Mouse (Mus musculus): ENCODE results near the gene B230118H07Rik. TPM values are rescaled to one million over a fixed set of nuclear protein-coding genes. Genes with fewer than 3 reads are reported as not detected.

Gene B230118H07Rik
- total and polyA plus RNA-seq, 3 experiments: 22.4 to 30.6 TPM; not detected in 1

- Histone ChIP-seq H3K36me3 (ENCODE audit: control insufficient read depth in 1 of 2, insufficient read depth in 2 of 2, low read length in 2 of 2) (peaks cover 0 to 11% of the 10 kb centered on the region in 2 experiments; a peak in 2 of 4 replicates), H3K79me2 (ENCODE audit: control insufficient read depth, insufficient read depth, low read length, poor library complexity) (no peaks in the 10 kb centered on the region), H3K4me1 (ENCODE audit: control insufficient read depth in 1 of 2, insufficient read depth in 2 of 2, low read length in 2 of 2) (0 out of 4 replicates have a peak, but pooled peaks cover 0 to 4% of the 10 kb centered on the region in 2 experiments), H3K4me3 (ENCODE audit: control insufficient read depth in 1 of 2, insufficient read depth in 1 of 2, low read depth in 2 of 2, low read length in 2 of 2) (no peak overlapping the region), H3K9ac (ENCODE audit: control insufficient read depth, low read depth, low read length, poor library complexity, severe bottlenecking) (no peak overlapping the region), H3K27ac (ENCODE audit: control insufficient read depth, low read depth, low read length) (no peak overlapping the region), H3K27me3 (ENCODE audit: control insufficient read depth in 1 of 2, insufficient read depth in 2 of 2, low read length in 2 of 2) (no peaks in the 10 kb centered on the region), H3K9me3 (replicated peaks; ENCODE audit: insufficient read depth, low read length) (no peaks in the 10 kb centered on the region)
- TF ChIP-seq GABPA (IDR thresholded peaks at IDR 0.05; ENCODE audit: low read depth, low read length) (no peak), CHD1 (IDR thresholded peaks at IDR 0.05; ENCODE audit: low read depth, low read length) (no peak), ETS1 (IDR thresholded peaks at IDR 0.05; ENCODE audit: low read depth, low read length) (no peak)
- no peak for DNase-seq (ENCODE audit: low read depth, low spot score)
Measured at GRCm38 (mm10) chr2:101615464-101616305, 33.6 kb downstream of the B230118H07Rik start.

GRCm38 (mm10) chr2:101610861-101611260 lies 38.5 kb downstream of the B230118H07Rik start:
- H3K36me3 ChIP-seq (ENCODE audit: control insufficient read depth in 1 of 2, insufficient read depth in 2 of 2, low read length in 2 of 2): no peaks in the 10 kb centered on the region
- no peaks in the 10 kb centered on the region for H3K4me1 ChIP-seq (ENCODE audit: control insufficient read depth in 1 of 2, insufficient read depth in 2 of 2, low read length in 2 of 2)
- no peak overlapping the region for H3K9ac ChIP-seq (ENCODE audit: control insufficient read depth, low read depth, low read length, poor library complexity, severe bottlenecking)
- H3K9me3 ChIP-seq (replicated peaks; ENCODE audit: insufficient read depth, low read length): no peaks in the 10 kb centered on the region
- TF ChIP-seq RAD21 (IDR thresholded peaks at IDR 0.05; ENCODE audit: low read depth, low read length): no peak
- TF ChIP-seq POLR2AphosphoS5 (IDR thresholded peaks at IDR 0.05; ENCODE audit: borderline replicate concordance, low read depth, low read length): no peak
- no peak for TF ChIP-seq MAX (IDR thresholded peaks at IDR 0.05; ENCODE audit: low read length)
- no peak for TF ChIP-seq SMC3 (IDR thresholded peaks at IDR 0.05; ENCODE audit: low read depth, low read length)
- no peak for TF ChIP-seq CTCF (IDR thresholded peaks at IDR 0.05 in 2 of 3, conservative IDR thresholded peaks at IDR 0.05 in 1 of 3; ENCODE audit: control insufficient read depth in 1 of 3, insufficient read depth in 1 of 3, low read depth in 2 of 3, low read length in 3 of 3, poor library complexity in 1 of 3, severe bottlenecking in 1 of 3)
- no peak for TF ChIP-seq MAFK (IDR thresholded peaks at IDR 0.05; ENCODE audit: borderline replicate concordance, low read depth, low read length)
- no peak for TF ChIP-seq TBP (IDR thresholded peaks at IDR 0.05; ENCODE audit: low read depth, low read length)
- TF ChIP-seq KAT2A (conservative IDR thresholded peaks at IDR 0.05; ENCODE audit: low read depth, low read length): no peak
- TF ChIP-seq UBTF (IDR thresholded peaks at IDR 0.05; ENCODE audit: borderline replicate concordance, insufficient read depth, low read depth, low read length): no peak
- TF ChIP-seq HCFC1 (IDR thresholded peaks at IDR 0.05; ENCODE audit: low read depth, low read length): no peak
- TF ChIP-seq CHD1 (IDR thresholded peaks at IDR 0.05; ENCODE audit: low read depth, low read length): no peak
- no peak for TF ChIP-seq POLR2AphosphoS2 (IDR thresholded peaks at IDR 0.05; ENCODE audit: low read length)
- TF ChIP-seq MYB (IDR thresholded peaks at IDR 0.05; ENCODE audit: low read depth, low read length): no peak
- no peak for TF ChIP-seq RCOR1 (IDR thresholded peaks at IDR 0.05; ENCODE audit: low read depth, low read length)
- no peak for TF ChIP-seq GATA1 (IDR thresholded peaks at IDR 0.05; ENCODE audit: low read depth, low read length)
- no peak for TF ChIP-seq CHD2 (IDR thresholded peaks at IDR 0.05; ENCODE audit: low read length)
- no peak for TF ChIP-seq MXI1 (IDR thresholded peaks at IDR 0.05; ENCODE audit: low read depth, low read length)
- TF ChIP-seq TCF12 (IDR thresholded peaks at IDR 0.05; ENCODE audit: low read depth, low read length): no peak
- TF ChIP-seq NRF1 (IDR thresholded peaks at IDR 0.05; ENCODE audit: insufficient read depth, low read depth, low read length, poor library complexity, severe bottlenecking): no peak
- no peak for TF ChIP-seq USF2 (IDR thresholded peaks at IDR 0.05; ENCODE audit: borderline replicate concordance in 1 of 2, insufficient read depth in 1 of 2, low read depth in 1 of 2, low read length in 2 of 2)
- no peak overlapping the region for H3K4me3 ChIP-seq (ENCODE audit: control insufficient read depth in 1 of 2, insufficient read depth in 1 of 2, low read depth in 2 of 2, low read length in 2 of 2)
- H3K27me3 ChIP-seq (ENCODE audit: control insufficient read depth in 1 of 2, insufficient read depth in 2 of 2, low read length in 2 of 2): no peaks in the 10 kb centered on the region
- H3K79me2 ChIP-seq (ENCODE audit: control insufficient read depth, insufficient read depth, low read length, poor library complexity): no peaks in the 10 kb centered on the region
- no peak overlapping the region for H3K27ac ChIP-seq (ENCODE audit: control insufficient read depth, low read depth, low read length)
- DNase-seq (ENCODE audit: low read depth, low spot score): no peak
